Comparison of ENCODE assay signal across 8 mouse cellular contexts in the genomic region with DNA sequence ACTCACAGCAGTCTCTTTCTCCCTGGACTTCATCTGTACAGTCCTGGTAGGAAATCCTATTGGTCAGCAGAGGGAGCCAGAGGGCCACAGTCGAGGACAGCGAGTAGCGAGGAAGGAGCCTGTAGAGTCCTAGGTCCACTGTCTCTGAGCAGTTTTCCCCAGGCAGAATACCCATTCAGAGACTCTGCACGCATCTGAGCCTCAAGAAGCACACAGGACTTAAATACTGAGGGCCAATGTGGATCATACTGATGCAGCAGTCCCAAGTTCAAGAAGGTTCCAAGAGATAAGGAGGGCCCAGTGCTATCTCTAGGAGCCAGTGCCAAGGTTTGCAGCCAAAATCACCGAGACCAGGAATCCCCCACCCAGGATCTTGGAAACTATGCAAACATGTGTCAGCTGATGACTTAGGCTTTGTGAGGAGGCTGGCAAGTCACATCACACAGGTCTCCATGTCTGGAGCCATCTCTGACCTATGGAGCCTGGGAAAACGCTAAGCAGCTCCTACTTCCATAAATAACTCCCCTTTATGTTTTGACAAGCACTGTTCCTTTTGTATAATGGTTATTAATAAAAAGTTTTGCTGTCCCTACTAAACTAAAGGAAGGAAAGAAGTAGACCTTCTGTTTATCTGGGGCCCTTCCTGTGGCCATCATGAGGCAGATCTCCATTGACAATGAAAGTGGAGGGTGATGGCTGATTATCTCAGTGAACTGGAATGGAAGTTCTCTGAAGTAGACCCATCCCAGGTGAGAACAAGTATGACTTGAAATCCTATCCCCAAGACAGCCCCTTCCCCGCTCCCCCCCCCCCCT. TPM values are rescaled to one million over a fixed set of nuclear protein-coding genes. Genes with fewer than 3 reads are reported as not detected.
DNase-seq lines count a peak whose midpoint lies in the region; ATAC-seq and TF ChIP-seq lines count a peak whose summit lies in the region.

No protein-coding gene starts in this region.

- peak; percentile 89 for DNase-seq in liver
- peak; percentile 41 to 67 for DNase-seq in monocyte, adult 2 months (ENCODE audit: low read depth in 1 of 2, low spot score in 2 of 2)
- DNase-seq in spleen, postnatal 14 days (ENCODE audit: low spot score in 2 of 2), result peak; percentile 65 to 86

- H3K4me2 ChIP-seq in heart, embryonic 11.5 days, result 0 out of 2 replicates have a peak overlapping the region, but pooled peaks have one; percentile 50
- H3K4me2 ChIP-seq in kidney, embryonic 15.5 days, result no peak overlapping the region

- H3K4me1 ChIP-seq in bone marrow macrophage, adult 2 months (ENCODE audit: control insufficient read depth, insufficient read depth, low read length), result peaks cover 45% of the 10 kb centered on the region
- H3K4me1 ChIP-seq in embryonic fibroblast, embryonic 13.5 days (ENCODE audit: control insufficient read depth, insufficient read depth, low read length), result peaks cover 6% of the 10 kb centered on the region; the same call in 1 of the 2 replicates
- peaks cover 35% of the 10 kb centered on the region for H3K4me1 ChIP-seq in heart, embryonic 11.5 days (ENCODE audit: control insufficient read depth, insufficient read depth, low read length)
- peaks cover 32% of the 10 kb centered on the region for H3K4me1 ChIP-seq in kidney, embryonic 15.5 days

- H3K79me2 ChIP-seq in C2C12 (ENCODE audit: control insufficient read depth, insufficient read depth), result no peaks in the 10 kb centered on the region

- H3K9ac ChIP-seq in heart, embryonic 11.5 days (ENCODE audit: low read depth, low read length), result peak overlapping the region; percentile 62; the same call in 1 of the 2 replicates
- H3K9ac ChIP-seq in kidney, embryonic 15.5 days, result no peak overlapping the region

- no peak overlapping the region for H3ac ChIP-seq in C2C12 (ENCODE audit: control insufficient read depth, insufficient read length, low read depth)

- peak; percentile 91 for ATAC-seq in heart, embryonic 11.5 days (replicated peaks; ENCODE audit: insufficient number of reproducible peaks, low FRiP score, low TSS enrichment)
- peak; percentile 85 for ATAC-seq in kidney, embryonic 15.5 days (replicated peaks; ENCODE audit: low FRiP score)

- H3K4me3 ChIP-seq in C2C12 (ENCODE audit: insufficient read depth, poor library complexity, severe bottlenecking), result no peak overlapping the region
- H3K4me3 ChIP-seq in bone marrow macrophage, adult 2 months (ENCODE audit: insufficient read depth, low read length), result no peak overlapping the region
- H3K4me3 ChIP-seq in embryonic fibroblast, embryonic 13.5 days (ENCODE audit: insufficient read depth, low read length), result no peak overlapping the region
- peak overlapping the region; percentile 38 for H3K4me3 ChIP-seq in heart, embryonic 11.5 days (ENCODE audit: low read depth, low read length)
- no peak overlapping the region for H3K4me3 ChIP-seq in kidney, embryonic 15.5 days (replicated peaks)

- no peaks in the 10 kb centered on the region for H3K79me3 ChIP-seq in C2C12 (ENCODE audit: low read depth)

- H3K27ac ChIP-seq in bone marrow macrophage, adult 2 months (ENCODE audit: insufficient read depth, low read depth, low read length), result no peak overlapping the region
- H3K27ac ChIP-seq in embryonic fibroblast, embryonic 13.5 days (ENCODE audit: insufficient read depth, low read length), result no peak overlapping the region
- peak overlapping the region; percentile 75 for H3K27ac ChIP-seq in heart, embryonic 11.5 days (ENCODE audit: low read depth, low read length)
- H3K27ac ChIP-seq in kidney, embryonic 15.5 days, result no peak overlapping the region

- 25% methylated on average over 7 of the region's 7 CpGs for whole genome bisulfite sequencing in heart, embryonic 11.5 days (ENCODE audit: insufficient replicate concordance)
- WGBS in kidney, embryonic 15.5 days, result 32% methylated on average over 7 of the region's 7 CpGs

- H3K9me3 ChIP-seq in heart, embryonic 11.5 days (replicated peaks; ENCODE audit: control insufficient read depth, low read length), result no peaks in the 10 kb centered on the region
- no peaks in the 10 kb centered on the region for H3K9me3 ChIP-seq in kidney, embryonic 15.5 days (replicated peaks)

- no peak for TF ChIP-seq POLR2A in bone marrow macrophage, adult 2 months (IDR thresholded peaks at IDR 0.05; ENCODE audit: borderline replicate concordance, low read depth, low read length)
- TF ChIP-seq POLR2A in embryonic fibroblast, embryonic 13.5 days (IDR thresholded peaks at IDR 0.05; ENCODE audit: low read depth, low read length), result no peak

- peaks cover 4% of the 10 kb centered on the region for H3K36me3 ChIP-seq in C2C12 (ENCODE audit: control insufficient read depth, insufficient read depth)
- no peaks in the 10 kb centered on the region for H3K36me3 ChIP-seq in heart, embryonic 11.5 days (ENCODE audit: control insufficient read depth, insufficient read depth, low read length)
- H3K36me3 ChIP-seq in kidney, embryonic 15.5 days, result peaks cover 2% of the 10 kb centered on the region; the same call in 1 of the 2 replicates

- TF ChIP-seq CTCF in C2C12 (IDR thresholded peaks at IDR 0.05; ENCODE audit: control insufficient read depth, insufficient read depth, insufficient read length), result peak; percentile 67
- peak; percentile 90 for TF ChIP-seq CTCF in bone marrow macrophage, adult 2 months (IDR thresholded peaks at IDR 0.05; ENCODE audit: low read depth, low read length)
- TF ChIP-seq CTCF in embryonic fibroblast, embryonic 13.5 days (IDR thresholded peaks at IDR 0.05; ENCODE audit: borderline replicate concordance, insufficient read depth, low read length), result peak; percentile 87

- H3K27me3 ChIP-seq in C2C12 (ENCODE audit: control insufficient read depth, insufficient read depth, insufficient read length), result no peaks in the 10 kb centered on the region
- no peaks in the 10 kb centered on the region for H3K27me3 ChIP-seq in heart, embryonic 11.5 days (ENCODE audit: control insufficient read depth, insufficient read depth, low read length)
- no peaks in the 10 kb centered on the region for H3K27me3 ChIP-seq in kidney, embryonic 15.5 days

TF ChIP-seq in C2C12, 6 proteins besides CTCF, POLR2A, EP300 and RAD21:
- no peak for TF ChIP-seq MYOG (IDR thresholded peaks at IDR 0.05; ENCODE audit: control insufficient read depth, extremely low read depth, insufficient read length)
- no peak for TF ChIP-seq MAX (IDR thresholded peaks at IDR 0.05)
- no peak for TF ChIP-seq USF1 (IDR thresholded peaks at IDR 0.05; ENCODE audit: low read depth)
- no peak for TF ChIP-seq CEBPB (IDR thresholded peaks at IDR 0.05; ENCODE audit: low read depth)

RNA-seq across cellular contexts. Expression of a gene that starts 23.2 kb away (rescaled TPM):
- polyA plus RNA-seq in C2C12 (2012; fragmentation: generic; extraction: Trizol), result 37.3 TPM
- 9.3 and 11.2 TPM in 2 replicates for polyA plus RNA-seq in bone marrow macrophage, adult 2 months (2012; ENCODE audit: insufficient read depth, insufficient read length, missing spikeins)
- polyA plus RNA-seq in embryonic fibroblast, embryonic 13.5 days (2011; ENCODE audit: insufficient read length, low read depth, missing spikeins), result 11.6 and 12.6 TPM in 2 replicates
- polyA plus RNA-seq in heart, embryonic 11.5 days (2014; fragmentation: Nextera tagmentation; extraction: Ambion mirVana), result 10.4 and 14.6 TPM in 2 replicates
- polyA plus RNA-seq in kidney, embryonic 15.5 days (2015; fragmentation: Nextera tagmentation; extraction: Ambion mirVana), result 11.9 and 15.5 TPM in 2 replicates

RNA-seq across cellular contexts. Expression of a gene that starts 49.5 kb away (rescaled TPM):
- 4.0 TPM for polyA plus RNA-seq in C2C12 (2012; fragmentation: generic; extraction: Trizol)
- 24.1 and 26.8 TPM in 2 replicates for polyA plus RNA-seq in bone marrow macrophage, adult 2 months (2012; ENCODE audit: insufficient read depth, insufficient read length, missing spikeins)
- 18.0 and 23.3 TPM in 2 replicates for polyA plus RNA-seq in embryonic fibroblast, embryonic 13.5 days (2011; ENCODE audit: insufficient read length, low read depth, missing spikeins)
- 11.6 and 11.9 TPM in 2 replicates for polyA plus RNA-seq in heart, embryonic 11.5 days (2014; fragmentation: Nextera tagmentation; extraction: Ambion mirVana)
- polyA plus RNA-seq in kidney, embryonic 15.5 days (2015; fragmentation: Nextera tagmentation; extraction: Ambion mirVana), result 15.2 and 15.5 TPM in 2 replicates

RNA-seq across cellular contexts. Expression of a gene that starts 52.0 kb away (rescaled TPM):
- 11.7 TPM for polyA plus RNA-seq in C2C12 (2012; fragmentation: generic; extraction: Trizol)
- 22.6 and 24.5 TPM in 2 replicates for polyA plus RNA-seq in bone marrow macrophage, adult 2 months (2012; ENCODE audit: insufficient read depth, insufficient read length, missing spikeins)
- 9.2 and 14.2 TPM in 2 replicates for polyA plus RNA-seq in embryonic fibroblast, embryonic 13.5 days (2011; ENCODE audit: insufficient read length, low read depth, missing spikeins)
- 2.6 and 3.6 TPM in 2 replicates for polyA plus RNA-seq in heart, embryonic 11.5 days (2014; fragmentation: Nextera tagmentation; extraction: Ambion mirVana)
- 3.6 and 3.8 TPM in 2 replicates for polyA plus RNA-seq in kidney, embryonic 15.5 days (2015; fragmentation: Nextera tagmentation; extraction: Ambion mirVana)
